Mouse (Mus musculus) midbrain, postnatal 0 days (tissue): Measurements from ENCODE around the gene Acaca. TPM values are rescaled to one million over a fixed set of nuclear protein-coding genes. Genes with fewer than 3 reads are reported as not detected.

Experiments used
- ATAC-seq: fragments of 200-750 bp; cut with Nextera tagmentation; 2 replicates; pipeline ENCODE4 v1.8.0; 2017; ENCODE audit warnings: moderate number of reproducible peaks, mild to moderate bottlenecking, moderate TSS enrichment, moderate library complexity; ENCODE audit not compliant: low FRiP score
- DNase-seq: peaks from one replicate; pipeline ENCODE4 v3.0.0-alpha.2; 2015; ENCODE audit warnings: low spot score
- H3K27ac ChIP-seq: fragments of 300-500 bp; sonication (generic); 2 replicates; pipeline ENCODE4 v1.5.1; 2014; ENCODE audit warnings: low read depth, mild to moderate bottlenecking, low read length, mixed read lengths
- H3K27me3 ChIP-seq: fragments of 300-500 bp; sonication (generic); 2 replicates; pipeline ENCODE4 v1.6.1; 2014; ENCODE audit warnings: low read length, control low read depth, mixed read lengths; ENCODE audit not compliant: insufficient read depth
- H3K36me3 ChIP-seq: fragments of 300-500 bp; sonication (generic); 2 replicates; pipeline ENCODE4 v1.6.1; 2014; ENCODE audit warnings: low read length, control low read depth, mixed read lengths; ENCODE audit not compliant: insufficient read depth
- H3K4me1 ChIP-seq: fragments of 300-500 bp; sonication (generic); 2 replicates; pipeline ENCODE4 v1.6.1; 2014; ENCODE audit warnings: mild to moderate bottlenecking, control low read depth, antibody characterized with exemption, low read length, mixed read lengths; ENCODE audit not compliant: insufficient read depth
- H3K4me2 ChIP-seq: fragments of 300-500 bp; sonication (generic); 2 replicates; pipeline ENCODE4 v1.6.1; 2014; ENCODE audit warnings: low read depth, mild to moderate bottlenecking, low read length, mixed read lengths; ENCODE audit not compliant: poor library complexity, severe bottlenecking
- H3K4me3 ChIP-seq: fragments of 300-500 bp; sonication (generic); 2 replicates; pipeline ENCODE4 v1.5.1; 2014; ENCODE audit warnings: low read depth, mild to moderate bottlenecking, low read length, moderate library complexity
- H3K9ac ChIP-seq: fragments of 300-500 bp; sonication (generic); replicated peaks from 2 replicates; pipeline ENCODE4 v1.6.1; 2014; ENCODE audit warnings: mild to moderate bottlenecking, low read length, moderate library complexity, mixed read lengths; ENCODE audit not compliant: poor library complexity, severe bottlenecking
- H3K9me3 ChIP-seq: fragments of 300-500 bp; sonication (generic); 2 replicates; pipeline ENCODE4 v1.6.1; 2016; ENCODE audit warnings: low read length, control low read depth
- CTCF ChIP-seq: IDR thresholded peaks from 2 replicates; pipeline ENCODE4 v1.5.1; 2016; ENCODE audit warnings: antibody characterized with exemption, mild to moderate bottlenecking
- WGBS: fragments of 180-500 bp; shearing (Covaris S2); extraction: QIAGEN DNeasy Blood & Tissue Kit; methylation state at CpG from one replicate; pipeline ENCODE4 v1.1.7; 2014; 5-methylcytosine and 5-hydroxymethylcytosine counted together
- polyA plus RNA-seq: library from polyadenylated mRNA; unstranded; fragments of >200 nt; fragmentation: Nextera tagmentation; extraction: Ambion mirVana; gene quantifications from 2 replicates; pipeline ENCODE4 v1.2.1, GENCODE M21; 2015
- total RNA-seq: library from RNA; depleted of rRNA; stranded (reverse); fragments of >200 nt; gene quantifications from 2 replicates; pipeline ENCODE4 v1.2.3, GENCODE M21; 2014

Acaca gene
- total and polyA plus RNA-seq, 2 experiments from 2014 or later: 19.3 to 123 TPM

DNA sequence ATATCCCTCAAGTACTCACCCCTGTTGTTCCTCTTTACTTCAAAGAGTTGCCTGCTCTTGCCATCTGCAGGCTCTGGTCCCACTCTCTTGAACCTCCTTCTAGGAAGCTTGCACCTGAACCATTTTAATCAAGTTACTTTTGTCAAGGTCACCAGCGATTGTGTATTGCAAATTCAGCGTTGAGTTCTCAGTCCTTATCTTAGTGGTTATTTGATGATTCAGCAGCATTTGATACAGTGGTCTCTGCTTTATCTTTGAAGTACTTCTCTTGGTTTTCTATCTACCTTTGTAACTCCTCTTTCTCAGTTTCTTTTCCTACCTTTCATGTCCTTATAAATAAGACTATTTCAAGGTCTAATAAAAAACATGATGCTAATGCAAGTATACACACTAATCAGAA lies 211.2 kb downstream of the Acaca start:
- TF ChIP-seq CTCF: no peak
- ATAC-seq (no peak), DNase-seq (no peak)
- H3K9ac ChIP-seq: no peak overlapping the region
- H3K4me3 ChIP-seq: no peak overlapping the region
- H3K36me3 ChIP-seq: peaks cover 6% of the 10 kb centered on the region; the same call in 1 of the 2 replicates
- 91% methylated on average over 2 of the region's 2 CpGs for WGBS
- no peaks in the 10 kb centered on the region for H3K27me3 ChIP-seq
- no peak overlapping the region for H3K4me2 ChIP-seq
- no peaks in the 10 kb centered on the region; the same call in 1 of the 2 replicates for H3K4me1 ChIP-seq
- H3K9me3 ChIP-seq: no peaks in the 10 kb centered on the region
- no peak overlapping the region for H3K27ac ChIP-seq

DNA sequence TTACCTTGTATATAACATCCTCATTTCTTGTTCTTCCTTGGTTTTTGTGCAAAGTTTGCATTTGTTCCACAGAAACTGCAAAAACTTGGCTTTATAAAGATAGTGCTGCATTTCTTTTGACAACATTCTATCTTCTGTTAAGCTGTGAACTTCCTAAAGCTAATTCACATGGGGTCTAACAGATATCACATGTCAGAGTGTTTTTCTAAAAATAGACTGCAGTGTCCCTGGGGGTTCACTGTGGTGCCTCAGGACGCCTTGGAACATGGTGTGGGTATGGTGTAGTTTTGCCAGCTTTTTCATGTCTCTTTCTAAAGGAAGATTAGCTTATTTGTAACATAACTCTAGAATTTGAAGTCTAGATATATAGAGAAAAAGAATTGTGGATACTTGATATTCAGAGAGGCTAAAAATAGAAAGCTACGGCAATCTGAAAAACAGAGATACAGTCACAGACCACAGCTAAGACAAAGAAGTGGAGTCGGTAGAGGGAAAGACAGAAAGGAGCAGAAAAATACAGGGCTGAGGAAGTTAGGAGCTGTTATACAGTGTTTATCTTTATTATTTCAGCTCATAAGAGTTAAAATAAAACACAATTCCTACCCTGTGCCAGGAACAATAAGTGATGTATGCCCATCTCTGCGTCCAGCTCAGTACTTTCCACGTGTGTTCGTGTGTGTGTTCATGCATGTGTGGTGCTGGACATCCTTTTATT lies 215.2 kb downstream of the Acaca start:
- no peaks in the 10 kb centered on the region for H3K9me3 ChIP-seq
- 0 out of 2 replicates have a peak overlapping the region, but pooled peaks have one; percentile 4 for H3K27ac ChIP-seq
- WGBS: 63% methylated on average over 6 of the region's 6 CpGs
- no peaks in the 10 kb centered on the region for H3K27me3 ChIP-seq
- no peak overlapping the region for H3K4me3 ChIP-seq
- H3K9ac ChIP-seq: no peak overlapping the region
- TF ChIP-seq CTCF: no peak
- DNase-seq (peak; percentile 16), ATAC-seq (no peak)
- H3K4me2 ChIP-seq: no peak overlapping the region
- no peaks in the 10 kb centered on the region; the same call in 1 of the 2 replicates for H3K36me3 ChIP-seq
- H3K4me1 ChIP-seq: peaks cover 9% of the 10 kb centered on the region; the same call in 1 of the 2 replicates

DNA sequence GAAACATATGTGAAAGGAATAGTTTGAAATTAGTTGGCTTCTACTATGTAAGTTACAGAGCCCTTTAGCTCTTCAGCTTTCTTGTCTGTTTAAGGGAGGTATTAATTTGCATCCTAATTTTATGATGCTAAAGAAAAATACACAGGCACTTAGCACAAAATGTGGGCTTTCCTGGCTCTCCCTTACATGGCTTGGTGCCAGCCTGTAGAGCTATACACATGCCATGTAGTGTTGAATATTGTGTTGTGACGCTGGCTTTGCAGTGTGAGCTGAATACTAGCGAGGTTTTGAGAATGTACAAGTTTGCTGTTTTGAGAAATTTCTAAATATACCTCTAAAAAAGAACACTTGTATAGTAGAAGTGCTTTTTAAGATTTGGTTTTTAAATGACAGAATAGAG lies 218.3 kb downstream of the Acaca start:
- Histone ChIP-seq H3K4me2 (no peak overlapping the region), H3K4me3 (no peak overlapping the region), H3K9me3 (no peaks in the 10 kb centered on the region), H3K27ac (no peak overlapping the region), H3K4me1 (peaks cover 11% of the 10 kb centered on the region; the same call in 1 of the 2 replicates), H3K9ac (no peak overlapping the region), H3K27me3 (no peaks in the 10 kb centered on the region), H3K36me3 (no peaks in the 10 kb centered on the region)
- DNase-seq: peak; percentile 25
- WGBS: 46% methylated on average over 2 of the region's 2 CpGs
- TF ChIP-seq CTCF: no peak
- ATAC-seq: no peak

GRCm38 (mm10) chr11:84348843-84349825 lies 219.7 kb downstream of the Acaca start:
- 0 out of 2 replicates have a peak overlapping the region, but pooled peaks have one; percentile 6 for H3K4me2 ChIP-seq
- no peak overlapping the region for H3K9ac ChIP-seq
- no peak overlapping the region for H3K4me3 ChIP-seq
- 30% methylated on average over 16 of the region's 16 CpGs for WGBS
- ATAC-seq: no peak
- peak overlapping the region; percentile 67; the same call in 1 of the 2 replicates for H3K27ac ChIP-seq
- no peaks in the 10 kb centered on the region for H3K36me3 ChIP-seq
- H3K9me3 ChIP-seq: no peaks in the 10 kb centered on the region
- no peak for TF ChIP-seq CTCF
- H3K27me3 ChIP-seq: no peaks in the 10 kb centered on the region
- peaks cover 11% of the 10 kb centered on the region; the same call in 1 of the 2 replicates for H3K4me1 ChIP-seq
- DNase-seq: no peak

GRCm38 (mm10) chr11:84351150-84351549 lies 221.7 kb downstream of the Acaca start:
- no peak overlapping the region for H3K9ac ChIP-seq
- WGBS: 97% methylated on average over 1 of the region's 1 CpGs
- no peak for TF ChIP-seq CTCF
- peaks cover 11% of the 10 kb centered on the region; the same call in 1 of the 2 replicates for H3K4me1 ChIP-seq
- H3K9me3 ChIP-seq: no peaks in the 10 kb centered on the region
- H3K4me2 ChIP-seq: no peak overlapping the region
- no peak for ATAC-seq
- no peaks in the 10 kb centered on the region for H3K27me3 ChIP-seq
- no peak overlapping the region for H3K4me3 ChIP-seq
- no peak overlapping the region for H3K27ac ChIP-seq
- DNase-seq: no peak
- H3K36me3 ChIP-seq: no peaks in the 10 kb centered on the region
